Mouse (Mus musculus): ENCODE measurements around the gene Camta1. TPM values are rescaled to one million over a fixed set of nuclear protein-coding genes. Genes with fewer than 3 reads are reported as not detected.

Camta1 gene
- polyA plus RNA-seq, 1 experiment from 2014 or later = 206 TPM

GRCm38 (mm10) chr4:151408246-151408645 lies 453.4 kb downstream of the Camta1 start:
- WGBS = 98% methylated on average over 4 of the region's 4 CpGs
- H3K27me3 ChIP-seq (ENCODE audit: control insufficient read depth, insufficient read depth, low read length) = no peaks in the 10 kb centered on the region
- H3K4me2 ChIP-seq (ENCODE audit: low read depth, low read length) = no peak overlapping the region
- no peak overlapping the region for H3K9ac ChIP-seq (replicated peaks; ENCODE audit: low read depth, low read length)
- no peak for ATAC-seq (ENCODE audit: low read depth)
- H3K27ac ChIP-seq (ENCODE audit: low read depth, low read length) = no peak overlapping the region
- no peaks in the 10 kb centered on the region for H3K9me3 ChIP-seq (ENCODE audit: control insufficient read depth, low read length)
- H3K4me3 ChIP-seq (ENCODE audit: low read depth, low read length) = no peak overlapping the region
- H3K36me3 ChIP-seq (ENCODE audit: control insufficient read depth, insufficient read depth, low read length) = no peaks in the 10 kb centered on the region
- H3K4me1 ChIP-seq (ENCODE audit: control insufficient read depth, insufficient read depth, low read length) = peaks cover 32% of the 10 kb centered on the region

- ATAC-seq (ENCODE audit: low read depth) = no peak
- no peaks in the 10 kb centered on the region for H3K36me3 ChIP-seq (ENCODE audit: control insufficient read depth, insufficient read depth, low read length)
- H3K9ac ChIP-seq (replicated peaks; ENCODE audit: low read depth, low read length) = no peak overlapping the region
- H3K4me2 ChIP-seq (ENCODE audit: low read depth, low read length) = no peak overlapping the region
- 94% methylated on average over 2 of the region's 2 CpGs for WGBS
- no peak overlapping the region for H3K27ac ChIP-seq (ENCODE audit: low read depth, low read length)
- H3K9me3 ChIP-seq (ENCODE audit: control insufficient read depth, low read length) = no peaks in the 10 kb centered on the region
- no peaks in the 10 kb centered on the region for H3K27me3 ChIP-seq (ENCODE audit: control insufficient read depth, insufficient read depth, low read length)
- H3K4me3 ChIP-seq (ENCODE audit: low read depth, low read length) = no peak overlapping the region
- H3K4me1 ChIP-seq (ENCODE audit: control insufficient read depth, insufficient read depth, low read length) = peaks cover 23% of the 10 kb centered on the region
Observed at GRCm38 (mm10) chr4:151407129-151407528, 454.5 kb downstream of the Camta1 start.

GRCm38 (mm10) chr4:151404581-151405256 lies 457.0 kb downstream of the Camta1 start:
- Histone ChIP-seq H3K4me3 (ENCODE audit: low read depth, low read length) (no peak overlapping the region), H3K4me2 (ENCODE audit: low read depth, low read length) (no peak overlapping the region), H3K27ac (ENCODE audit: low read depth, low read length) (no peak overlapping the region), H3K27me3 (ENCODE audit: control insufficient read depth, insufficient read depth, low read length) (no peaks in the 10 kb centered on the region), H3K4me1 (ENCODE audit: control insufficient read depth, insufficient read depth, low read length) (peaks cover 13% of the 10 kb centered on the region; the same call in 1 of the 2 replicates), H3K9me3 (ENCODE audit: control insufficient read depth, low read length) (no peaks in the 10 kb centered on the region), H3K9ac (replicated peaks; ENCODE audit: low read depth, low read length) (no peak overlapping the region; the same call in 1 of the 2 replicates), H3K36me3 (ENCODE audit: control insufficient read depth, insufficient read depth, low read length) (no peaks in the 10 kb centered on the region)
- WGBS = 19% methylated on average over 17 of the region's 17 CpGs
- ATAC-seq (ENCODE audit: low read depth) = peak; percentile 66

GRCm38 (mm10) chr4:151401685-151402397 lies 459.8 kb downstream of the Camta1 start:
- Histone ChIP-seq H3K4me3 (ENCODE audit: low read depth, low read length) (no peak overlapping the region), H3K36me3 (ENCODE audit: control insufficient read depth, insufficient read depth, low read length) (no peaks in the 10 kb centered on the region), H3K4me2 (ENCODE audit: low read depth, low read length) (no peak overlapping the region), H3K27me3 (ENCODE audit: control insufficient read depth, insufficient read depth, low read length) (no peaks in the 10 kb centered on the region), H3K27ac (ENCODE audit: low read depth, low read length) (no peak overlapping the region), H3K4me1 (ENCODE audit: control insufficient read depth, insufficient read depth, low read length) (peaks cover 13% of the 10 kb centered on the region; the same call in 1 of the 2 replicates), H3K9me3 (ENCODE audit: control insufficient read depth, low read length) (no peaks in the 10 kb centered on the region; the same call in 1 of the 2 replicates), H3K9ac (replicated peaks; ENCODE audit: low read depth, low read length) (no peak overlapping the region)
- WGBS = 85% methylated on average over 22 of the region's 22 CpGs
- no peak for ATAC-seq (ENCODE audit: low read depth)

- no peak overlapping the region for H3K9ac ChIP-seq (replicated peaks; ENCODE audit: low read depth, low read length)
- H3K27me3 ChIP-seq (ENCODE audit: control insufficient read depth, insufficient read depth, low read length) = no peaks in the 10 kb centered on the region
- H3K4me1 ChIP-seq (ENCODE audit: control insufficient read depth, insufficient read depth, low read length) = peaks cover 9% of the 10 kb centered on the region
- no peaks in the 10 kb centered on the region for H3K36me3 ChIP-seq (ENCODE audit: control insufficient read depth, insufficient read depth, low read length)
- no peak overlapping the region for H3K4me3 ChIP-seq (ENCODE audit: low read depth, low read length)
- H3K27ac ChIP-seq (ENCODE audit: low read depth, low read length) = no peak overlapping the region
- 62% methylated on average over 7 of the region's 7 CpGs for WGBS
- H3K4me2 ChIP-seq (ENCODE audit: low read depth, low read length) = no peak overlapping the region
- ATAC-seq (ENCODE audit: low read depth) = peak; percentile 80
- no peaks in the 10 kb centered on the region; the same call in 1 of the 2 replicates for H3K9me3 ChIP-seq (ENCODE audit: control insufficient read depth, low read length)
Observed at GRCm38 (mm10) chr4:151396536-151396935, 465.1 kb downstream of the Camta1 start.

- peaks cover 46% of the 10 kb centered on the region for H3K4me1 ChIP-seq (ENCODE audit: control insufficient read depth, insufficient read depth, low read length)
- 23% methylated on average over 11 of the region's 11 CpGs for WGBS
- no peaks in the 10 kb centered on the region for H3K27me3 ChIP-seq (ENCODE audit: control insufficient read depth, insufficient read depth, low read length)
- peak overlapping the region; percentile 75 for H3K27ac ChIP-seq (ENCODE audit: low read depth, low read length)
- H3K4me2 ChIP-seq (ENCODE audit: low read depth, low read length) = no peak overlapping the region
- H3K9me3 ChIP-seq (ENCODE audit: control insufficient read depth, low read length) = no peaks in the 10 kb centered on the region
- no peak overlapping the region for H3K9ac ChIP-seq (replicated peaks; ENCODE audit: low read depth, low read length)
- no peak for ATAC-seq (ENCODE audit: low read depth)
- no peak overlapping the region for H3K4me3 ChIP-seq (ENCODE audit: low read depth, low read length)
- H3K36me3 ChIP-seq (ENCODE audit: control insufficient read depth, insufficient read depth, low read length) = no peaks in the 10 kb centered on the region
Observed at GRCm38 (mm10) chr4:151389345-151389744, 472.3 kb downstream of the Camta1 start.

- peak overlapping the region; percentile 47 for H3K4me2 ChIP-seq (ENCODE audit: low read depth, low read length)
- peaks cover 42% of the 10 kb centered on the region for H3K4me1 ChIP-seq (ENCODE audit: control insufficient read depth, insufficient read depth, low read length)
- H3K27ac ChIP-seq (ENCODE audit: low read depth, low read length) = peak overlapping the region; percentile 74
- H3K9ac ChIP-seq (replicated peaks; ENCODE audit: low read depth, low read length) = no peak overlapping the region; the same call in 1 of the 2 replicates
- no peaks in the 10 kb centered on the region for H3K9me3 ChIP-seq (ENCODE audit: control insufficient read depth, low read length)
- no peaks in the 10 kb centered on the region for H3K36me3 ChIP-seq (ENCODE audit: control insufficient read depth, insufficient read depth, low read length)
- H3K4me3 ChIP-seq (ENCODE audit: low read depth, low read length) = peak overlapping the region; percentile 11; the same call in 1 of the 2 replicates
- 1% methylated on average over 24 of the region's 24 CpGs for WGBS
- H3K27me3 ChIP-seq (ENCODE audit: control insufficient read depth, insufficient read depth, low read length) = no peaks in the 10 kb centered on the region
- peak; percentile 24; the same call in 1 of the 2 replicates for ATAC-seq (ENCODE audit: low read depth)
Observed at GRCm38 (mm10) chr4:151386701-151387451, 474.8 kb downstream of the Camta1 start.

- no peak overlapping the region; the same call in 1 of the 2 replicates for H3K9ac ChIP-seq (replicated peaks; ENCODE audit: low read depth, low read length)
- peak overlapping the region; percentile 74 for H3K27ac ChIP-seq (ENCODE audit: low read depth, low read length)
- H3K4me3 ChIP-seq (ENCODE audit: low read depth, low read length) = peak overlapping the region; percentile 11; the same call in 1 of the 2 replicates
- H3K36me3 ChIP-seq (ENCODE audit: control insufficient read depth, insufficient read depth, low read length) = no peaks in the 10 kb centered on the region
- peaks cover 42% of the 10 kb centered on the region for H3K4me1 ChIP-seq (ENCODE audit: control insufficient read depth, insufficient read depth, low read length)
- WGBS = 5% methylated on average over 12 of the region's 12 CpGs
- H3K9me3 ChIP-seq (ENCODE audit: control insufficient read depth, low read length) = no peaks in the 10 kb centered on the region
- H3K27me3 ChIP-seq (ENCODE audit: control insufficient read depth, insufficient read depth, low read length) = no peaks in the 10 kb centered on the region
- ATAC-seq (ENCODE audit: low read depth) = peak; percentile 43
- peak overlapping the region; percentile 47 for H3K4me2 ChIP-seq (ENCODE audit: low read depth, low read length)
Observed at GRCm38 (mm10) chr4:151385985-151386700, 475.5 kb downstream of the Camta1 start.
